Mouse (Mus musculus) liver, embryonic 14.5 days (tissue): Measurements from ENCODE around the gene Cul4a. TPM values are rescaled to one million over a fixed set of nuclear protein-coding genes. Genes with fewer than 3 reads are reported as not detected.

ENCODE experiments used
- ATAC-seq: fragments of 200-750 bp; cut with Nextera tagmentation; 2 replicates; pipeline ENCODE4 v1.8.0; 2017; ENCODE audit warnings: moderate number of reproducible peaks, mild to moderate bottlenecking, moderate library complexity; ENCODE audit not compliant: insufficient read depth
- DNase-seq, 3 experiments: peaks; one replicate each; pipeline ENCODE4 v3.0.0-alpha.2; 2012 to 2013; ENCODE audit warnings: low read depth in 3 of 3, low spot score in 3 of 3
- H3K27ac ChIP-seq: fragments of 300-500 bp; sonication (generic); 2 replicates; pipeline ENCODE4 v1.5.1; 2014; ENCODE audit warnings: moderate library complexity, mild to moderate bottlenecking, control low read depth, inconsistent platforms
- H3K27me3 ChIP-seq: fragments of 300-500 bp; sonication (generic); 2 replicates; pipeline ENCODE4 v1.6.1; 2014; ENCODE audit warnings: mild to moderate bottlenecking, low read length, moderate library complexity; ENCODE audit not compliant: control insufficient read depth, insufficient read depth
- H3K36me3 ChIP-seq: fragments of 300-500 bp; sonication (generic); replicated peaks from 2 replicates; pipeline ENCODE4 v1.6.1; 2014; ENCODE audit warnings: low read depth; ENCODE audit not compliant: control insufficient read depth, insufficient read depth
- H3K4me1 ChIP-seq, 2 experiments: fragments of 200-500 bp in 1 of 2; fragments of 300-500 bp in 1 of 2; sonication (generic) in 1 of 2; replicated peaks; 2 replicates each; pipeline ENCODE4 v1.6.1; 2012 to 2014; ENCODE audit warnings: antibody characterized with exemption in 1 of 2, inconsistent platforms in 1 of 2, low read length in 1 of 2; ENCODE audit not compliant: control insufficient read depth in 2 of 2, insufficient read depth in 2 of 2
- H3K4me2 ChIP-seq: fragments of 300-500 bp; sonication (generic); 2 replicates; pipeline ENCODE4 v1.6.1; 2014; ENCODE audit warnings: low read depth, mild to moderate bottlenecking, control low read depth, moderate library complexity
- H3K4me3 ChIP-seq, 2 experiments: fragments of 200-500 bp in 1 of 2; fragments of 300-500 bp in 1 of 2; sonication (generic) in 1 of 2; 2 replicates each; pipeline ENCODE4 v1.5.1; 2012 to 2014; ENCODE audit warnings: low read depth in 2 of 2, low read length in 2 of 2, mild to moderate bottlenecking in 2 of 2, control low read depth in 1 of 2, inconsistent platforms in 1 of 2, moderate library complexity in 1 of 2; ENCODE audit not compliant: insufficient read depth in 1 of 2
- H3K9ac ChIP-seq: fragments of 300-500 bp; sonication (generic); replicated peaks from 2 replicates; pipeline ENCODE4 v1.6.1; 2014; ENCODE audit warnings: mild to moderate bottlenecking, control low read depth, moderate library complexity
- H3K9me3 ChIP-seq: fragments of 300-500 bp; sonication (generic); 2 replicates; pipeline ENCODE4 v1.6.1; 2016; ENCODE audit warnings: low read length, mixed read lengths; ENCODE audit not compliant: control insufficient read depth
- CTCF ChIP-seq: IDR thresholded peaks from 2 replicates; pipeline ENCODE4 v1.5.1; 2016; ENCODE audit warnings: antibody characterized with exemption, low read depth, control low read depth
- EP300 ChIP-seq: IDR thresholded peaks from 2 replicates; pipeline ENCODE4 v1.6.1; 2016; ENCODE audit warnings: antibody characterized with exemption, low read depth
- WGBS: fragments of 180-500 bp; shearing (Covaris S2); extraction: QIAGEN DNeasy Blood & Tissue Kit; methylation state at CpG from one replicate; pipeline ENCODE4 v1.1.7; 2014; ENCODE audit not compliant: insufficient replicate concordance; 5-methylcytosine and 5-hydroxymethylcytosine counted together
- polyA plus RNA-seq, 2 experiments: library from polyadenylated mRNA; depleted of rRNA in 1 of 2; stranded (reverse) in 1 of 2; unstranded in 1 of 2; fragments of >200 nt; fragmentation: Nextera tagmentation in 1 of 2; extraction: Ambion mirVana in 1 of 2; gene quantifications; 2 replicates each; pipeline versions ENCODE4 v1.2.1 to v1.2.3; 2012 to 2014

Gene Cul4a
- polyA plus RNA-seq (2012; rRNA removed): 38.9 and 48.5 TPM in 2 replicates
- polyA plus RNA-seq (2014; fragmentation: Nextera tagmentation; extraction: Ambion mirVana): 68.8 and 83.0 TPM in 2 replicates

GRCm38 (mm10) chr8:13105087-13105881, at the start of gene Cul4a, which contains the start of gene Pcid2:
TSS of gene Cul4a (plus strand) at chr8:13105621.
TSS of gene Pcid2 (minus strand) at chr8:13105459.
- TF ChIP-seq CTCF (peak; percentile 88), EP300 (no peak)
- Histone ChIP-seq H3K36me3 (no peaks in the 10 kb centered on the region; the same call in 1 of the 2 replicates), H3K27ac (peak within 1 kb of the TSS; percentile 92), H3K4me1 (peaks cover 31 to 34% of the 10 kb centered on the region in 2 experiments), H3K9me3 (no peaks in the 10 kb centered on the region), H3K9ac (peak within 1 kb of the TSS; percentile 98), H3K4me3 (peak within 1 kb of the TSS; percentile 89 to 95), H3K27me3 (no peaks in the 10 kb centered on the region), H3K4me2 (peak within 1 kb of the TSS; percentile 96)
- peak; percentile 94 to 96 (median 95) for DNase-seq
- peak; percentile 84 for ATAC-seq
- under 1% methylated on average over 72 of the region's 87 CpGs for WGBS

- TF ChIP-seq CTCF: no peak
- no peak for TF ChIP-seq EP300
- H3K4me2 ChIP-seq: peak overlapping the region; percentile 8; the same call in 1 of the 2 replicates
- no peaks in the 10 kb centered on the region for H3K9me3 ChIP-seq
- H3K4me3 ChIP-seq: no peak overlapping the region
- DNase-seq: peak in 2 of 3 experiments; percentile 20 to 26
- peaks cover 0 to 4% of the 10 kb centered on the region in 2 experiments; a peak in 1 of 4 replicates for H3K4me1 ChIP-seq
- H3K27me3 ChIP-seq: no peaks in the 10 kb centered on the region
- peak; percentile 73 for ATAC-seq
- 54% methylated on average over 4 of the region's 4 CpGs for WGBS
- no peak overlapping the region for H3K27ac ChIP-seq
- H3K36me3 ChIP-seq: no peaks in the 10 kb centered on the region
- no peak overlapping the region for H3K9ac ChIP-seq
These were observed 48.1 kb upstream of the Cul4a start for GRCm38 (mm10) chr8:13057351-13057750.

GRCm38 (mm10) chr8:13060441-13061150, 44.8 kb upstream of the Cul4a start, which contains the start of gene Proz:
TSS of gene Proz (plus strand) at chr8:13060914.
- Histone ChIP-seq H3K9ac (0 out of 2 replicates have a peak within 1 kb of the TSS, but pooled peaks have one; percentile 9), H3K4me2 (peak within 1 kb of the TSS; percentile 46), H3K9me3 (no peaks in the 10 kb centered on the region), H3K4me3 (peak within 1 kb of the TSS; percentile 27 to 43), H3K27me3 (no peaks in the 10 kb centered on the region), H3K4me1 (peaks cover 0 to 7% of the 10 kb centered on the region in 2 experiments; a peak in 2 of 4 replicates), H3K27ac (no peak within 1 kb of the TSS), H3K36me3 (no peaks in the 10 kb centered on the region)
- peak; percentile 58 for ATAC-seq
- 57% methylated on average over 17 of the region's 17 CpGs for WGBS
- TF ChIP-seq EP300 (no peak), CTCF (no peak)
- DNase-seq: peak in 1 of 3 experiments; percentile 22

- Histone ChIP-seq H3K9ac (no peak overlapping the region), H3K9me3 (no peaks in the 10 kb centered on the region), H3K36me3 (no peaks in the 10 kb centered on the region), H3K4me3 (no peak overlapping the region), H3K27me3 (no peaks in the 10 kb centered on the region), H3K4me2 (no peak overlapping the region), H3K27ac (no peak overlapping the region), H3K4me1 (peaks cover 0 to 3% of the 10 kb centered on the region in 2 experiments; a peak in 2 of 4 replicates)
- DNase-seq (no peak), ATAC-seq (no peak)
- TF ChIP-seq EP300 (no peak), CTCF (no peak)
- WGBS: 51% methylated on average over 16 of the region's 16 CpGs
These were observed 42.3 kb upstream of the Cul4a start for GRCm38 (mm10) chr8:13063112-13063511.
